17 mouse cellular contexts compared by ENCODE assay signal in genomic region chr7:116103091-116103490, GRCm38 (mm10). TPM values are rescaled to one million over a fixed set of nuclear protein-coding genes. Genes with fewer than 3 reads are reported as not detected.
"Had no signal": no experiment of that assay in that cellular context is flagged by ENCODE, and none has a peak within 500 bp of the region (broad histone marks: within the 10 kb centered on the region; RNA-seq: fewer than 3 reads in every experiment).

No protein-coding gene starts in this region.

- H3K27ac ChIP-seq: neural tube, embryonic 13.5 days; neural tube, embryonic 15.5 days; stomach, embryonic 15.5 days; stomach, postnatal 0 days had no signal

- DNase-seq: retina, postnatal 1 day; right cerebral cortex, adult 18-20 months; right cerebral cortex, postnatal 14 days; right cerebral cortex, postnatal 25 days; right cerebral cortex, postnatal 4 days; spleen, adult 18-20 months; thymus, adult 18-20 months; thymus, adult 2 months; thymus, postnatal 14 days; thymus, postnatal 25 days; thymus, postnatal 36 days; thymus, postnatal 4 days had no signal

- H3K4me3 ChIP-seq: neural tube, embryonic 13.5 days; neural tube, embryonic 15.5 days; stomach, embryonic 15.5 days had no signal

- H3K27me3 ChIP-seq: neural tube, embryonic 13.5 days; neural tube, embryonic 15.5 days; stomach, embryonic 15.5 days had no signal

- H3K9ac ChIP-seq: neural tube, embryonic 13.5 days; neural tube, embryonic 15.5 days; stomach, embryonic 15.5 days had no signal

RNA-seq across cellular contexts. Expression of gene Gm4353, which starts 18.7 kb away (rescaled TPM):
- total RNA-seq: neutrophil, adult 5-6 weeks had no signal
